Mouse (Mus musculus) ES-Bruce4 (cell line): Measurements from ENCODE around the gene Alkbh7. TPM values are rescaled to one million over a fixed set of nuclear protein-coding genes. Genes with fewer than 3 reads are reported as not detected.

ENCODE experiments used
- H3K27ac ChIP-seq: 2 replicates; pipeline ENCODE4 v1.5.1; 2012; ENCODE audit warnings: low read length, inconsistent platforms; ENCODE audit not compliant: insufficient read depth
- H3K27me3 ChIP-seq: 2 replicates; pipeline ENCODE4 v1.6.1; 2012; ENCODE audit warnings: mild to moderate bottlenecking, low read length, inconsistent platforms; ENCODE audit not compliant: control insufficient read depth, poor library complexity, insufficient read depth, severe bottlenecking
- H3K36me3 ChIP-seq: 2 replicates; pipeline ENCODE4 v1.6.1; 2012; ENCODE audit warnings: inconsistent platforms, mild to moderate bottlenecking, low read length, moderate library complexity; ENCODE audit not compliant: control insufficient read depth, poor library complexity, insufficient read depth, severe bottlenecking
- H3K4me1 ChIP-seq: one replicate; pipeline ENCODE4 v1.8.1; 2011; ENCODE audit warnings: low read length; ENCODE audit not compliant: control insufficient read depth, insufficient read depth
- H3K4me3 ChIP-seq: 2 replicates; pipeline ENCODE4 v1.5.1; 2011; ENCODE audit warnings: low read depth, mild to moderate bottlenecking, low read length
- H3K9ac ChIP-seq: 2 replicates; pipeline ENCODE4 v1.6.1; 2012; ENCODE audit warnings: low read depth, mild to moderate bottlenecking, inconsistent platforms; ENCODE audit not compliant: poor library complexity, severe bottlenecking
- H3K9me3 ChIP-seq: replicated peaks from 2 replicates; pipeline ENCODE4 v1.6.1; 2012; ENCODE audit warnings: mild to moderate bottlenecking, low read length, inconsistent platforms; ENCODE audit not compliant: control insufficient read depth, poor library complexity, insufficient read depth, severe bottlenecking
- CTCF ChIP-seq: IDR thresholded peaks from one replicate; pipeline ENCODE4 v1.8.1; 2011; ENCODE audit warnings: low read depth, low read length
- EP300 ChIP-seq: IDR thresholded peaks from 2 replicates; pipeline ENCODE4 v1.6.1; 2011; ENCODE audit warnings: low read depth, low read length; ENCODE audit not compliant: insufficient read depth
- POLR2A ChIP-seq: IDR thresholded peaks from one replicate; pipeline ENCODE4 v1.8.1; 2011; ENCODE audit warnings: low read length; ENCODE audit not compliant: insufficient read depth
- polyA plus RNA-seq: library from polyadenylated mRNA; stranded (reverse); fragments of >200 nt; gene quantifications from 2 replicates; pipeline ENCODE4 v1.2.4, GENCODE M21; 2011; ENCODE audit warnings: low read depth; ENCODE audit not compliant: missing spikeins, insufficient read depth, insufficient read length

Alkbh7 gene
- polyA plus RNA-seq, 1 experiment: 16.0 TPM

- Histone ChIP-seq H3K4me1 (peaks cover 3% of the 10 kb centered on the region), H3K27me3 (no peaks in the 10 kb centered on the region), H3K4me3 (no peak overlapping the region), H3K9me3 (no peaks in the 10 kb centered on the region), H3K36me3 (no peaks in the 10 kb centered on the region), H3K27ac (no peak overlapping the region; the same call in 1 of the 2 replicates), H3K9ac (no peak overlapping the region)
- TF ChIP-seq CTCF (no peak), POLR2A (no peak), EP300 (no peak)
Measured at GRCm38 (mm10) chr17:56974708-56975240, 22.4 kb upstream of the Alkbh7 start.

DNA sequence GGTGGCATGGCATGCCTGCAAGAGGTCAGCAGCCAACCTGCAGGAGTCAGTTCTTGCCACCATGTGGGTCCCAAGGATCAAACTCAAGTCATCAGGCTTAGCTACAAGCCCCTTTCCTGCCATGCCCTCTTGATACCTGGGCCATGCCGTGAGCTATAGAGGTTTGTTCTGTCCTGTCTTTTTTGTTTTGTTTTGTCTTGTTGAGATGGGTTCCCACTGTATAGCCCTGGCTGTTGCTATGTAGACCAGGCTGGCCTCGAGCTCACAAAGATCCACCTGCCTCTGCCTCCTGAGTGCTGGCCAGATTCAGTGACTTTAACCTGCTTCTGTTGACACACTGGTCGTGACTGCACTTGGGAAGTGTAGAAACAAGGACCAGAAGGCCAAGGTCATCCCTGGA, 21.7 kb upstream of the Alkbh7 start:
- Histone ChIP-seq H3K4me1 (peaks cover 3% of the 10 kb centered on the region), H3K9me3 (no peaks in the 10 kb centered on the region), H3K36me3 (no peaks in the 10 kb centered on the region), H3K4me3 (no peak overlapping the region), H3K27me3 (no peaks in the 10 kb centered on the region), H3K9ac (no peak overlapping the region), H3K27ac (no peak overlapping the region)
- TF ChIP-seq POLR2A (no peak), CTCF (no peak), EP300 (no peak)

GRCm38 (mm10) chr17:56976531-56977390, 20.4 kb upstream of the Alkbh7 start:
- Histone ChIP-seq H3K36me3 (no peaks in the 10 kb centered on the region), H3K27ac (no peak overlapping the region), H3K9me3 (no peaks in the 10 kb centered on the region), H3K4me1 (peaks cover 3% of the 10 kb centered on the region), H3K4me3 (no peak overlapping the region), H3K9ac (no peak overlapping the region), H3K27me3 (no peaks in the 10 kb centered on the region)
- TF ChIP-seq CTCF (no peak), POLR2A (no peak), EP300 (no peak)

GRCm38 (mm10) chr17:56979524-56979923, 17.6 kb upstream of the Alkbh7 start:
- no peak overlapping the region for H3K4me3 ChIP-seq
- no peaks in the 10 kb centered on the region for H3K27me3 ChIP-seq
- no peak overlapping the region for H3K27ac ChIP-seq
- H3K4me1 ChIP-seq: peaks cover 2% of the 10 kb centered on the region
- H3K9ac ChIP-seq: no peak overlapping the region
- TF ChIP-seq POLR2A (no peak), EP300 (no peak), CTCF (no peak)
- no peaks in the 10 kb centered on the region for H3K36me3 ChIP-seq
- no peaks in the 10 kb centered on the region for H3K9me3 ChIP-seq

DNA sequence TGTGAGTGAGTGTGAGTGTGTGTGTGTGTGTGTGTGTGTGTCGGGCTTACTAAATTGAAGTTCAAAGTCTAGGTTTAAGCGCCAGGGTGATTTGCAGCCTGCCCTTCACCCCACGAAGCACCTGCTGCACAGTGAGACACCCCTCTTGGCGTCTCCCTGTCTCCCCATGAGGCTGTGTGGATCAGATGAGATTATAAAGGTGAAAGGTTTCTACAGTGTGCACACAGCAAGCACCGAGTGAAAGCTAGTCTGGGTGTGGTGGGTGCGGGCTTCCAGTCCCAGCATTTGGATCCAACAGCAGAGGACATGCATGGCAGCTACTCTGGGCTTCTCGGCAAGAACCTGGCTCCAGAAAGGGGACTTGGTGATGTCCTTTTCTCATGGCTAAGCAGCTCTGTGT, 16.1 kb upstream of the Alkbh7 start:
- TF ChIP-seq CTCF: no peak
- no peak overlapping the region for H3K27ac ChIP-seq
- no peaks in the 10 kb centered on the region for H3K4me1 ChIP-seq
- H3K9ac ChIP-seq: no peak overlapping the region
- H3K27me3 ChIP-seq: no peaks in the 10 kb centered on the region
- no peaks in the 10 kb centered on the region for H3K9me3 ChIP-seq
- no peaks in the 10 kb centered on the region for H3K36me3 ChIP-seq
- H3K4me3 ChIP-seq: no peak overlapping the region

GRCm38 (mm10) chr17:56982013-56982412, 15.1 kb upstream of the Alkbh7 start, which contains the start of gene Acer1:
Gene Acer1, minus strand, starts transcription at chr17:56982126.
- Histone ChIP-seq H3K9me3 (no peaks in the 10 kb centered on the region), H3K27ac (no peak within 1 kb of the TSS), H3K4me1 (no peaks in the 10 kb centered on the region), H3K36me3 (no peaks in the 10 kb centered on the region), H3K4me3 (no peak within 1 kb of the TSS), H3K27me3 (no peaks in the 10 kb centered on the region), H3K9ac (no peak within 1 kb of the TSS)
- TF ChIP-seq CTCF (no peak), EP300 (no peak), POLR2A (no peak)
